Mouse (Mus musculus) layer of hippocampus, adult 8-10 months (tissue): ENCODE results near the gene Rab11fip3. TPM values are rescaled to one million over a fixed set of nuclear protein-coding genes. Genes with fewer than 3 reads are reported as not detected.

Experiments
- DNase-seq, 2 experiments: peaks; one replicate each; pipeline ENCODE4 v3.0.0; 2022; ENCODE audit warnings: low spot score in 2 of 2
- total RNA-seq, 4 experiments: library from RNA; stranded (reverse); gene quantifications; 2 replicates each; pipeline ENCODE4 v1.2.4; 2022

The Rab11fip3 gene
- total RNA-seq, 4 experiments from 2014 or later = 96.5 to 113 (median 102) TPM

- DNase-seq = no peak
Observed at GRCm38 (mm10) chr17:25992274-25992673, 77.1 kb downstream of the Rab11fip3 start.

GRCm38 (mm10) chr17:25990331-25990730, 79.0 kb downstream of the Rab11fip3 start:
- DNase-seq = no peak

- DNase-seq = peak; percentile 95
Observed at GRCm38 (mm10) chr17:25985306-25986294, 83.8 kb downstream of the Rab11fip3 start, which contains the start of gene Capn15. Gene Capn15, minus strand, starts transcription at chr17:25985796.

- DNase-seq = peak in 1 of 2 experiments; percentile 24
Observed at GRCm38 (mm10) chr17:25984556-25985305, 84.6 kb downstream of the Rab11fip3 start.

- DNase-seq = no peak
Observed at GRCm38 (mm10) chr17:25984066-25984465, 85.3 kb downstream of the Rab11fip3 start.

GRCm38 (mm10) chr17:25982913-25983312, 86.4 kb downstream of the Rab11fip3 start:
- no peak for DNase-seq

GRCm38 (mm10) chr17:25980854-25981253, 88.5 kb downstream of the Rab11fip3 start:
- no peak for DNase-seq

GRCm38 (mm10) chr17:25979829-25980738, 89.3 kb downstream of the Rab11fip3 start:
- no peak for DNase-seq

- DNase-seq = no peak
Observed at GRCm38 (mm10) chr17:25970954-25971707, 98.2 kb downstream of the Rab11fip3 start.

GRCm38 (mm10) chr17:25970448-25970847, 98.9 kb downstream of the Rab11fip3 start:
- no peak for DNase-seq

- no peak for DNase-seq
Observed at GRCm38 (mm10) chr17:25968176-25968575, 101.2 kb downstream of the Rab11fip3 start.

GRCm38 (mm10) chr17:25967652-25968051, 101.7 kb downstream of the Rab11fip3 start:
- DNase-seq = no peak

GRCm38 (mm10) chr17:25964271-25964670, 105.1 kb downstream of the Rab11fip3 start:
- no peak for DNase-seq

- DNase-seq = no peak
Observed at GRCm38 (mm10) chr17:25962413-25962905, 106.9 kb downstream of the Rab11fip3 start.

GRCm38 (mm10) chr17:25961566-25961965, 107.8 kb downstream of the Rab11fip3 start:
- no peak for DNase-seq

GRCm38 (mm10) chr17:25959630-25960467, 109.5 kb downstream of the Rab11fip3 start:
- DNase-seq = no peak

GRCm38 (mm10) chr17:25958771-25959494, 110.4 kb downstream of the Rab11fip3 start:
- DNase-seq = no peak

GRCm38 (mm10) chr17:25957586-25958051, 111.7 kb downstream of the Rab11fip3 start:
- no peak for DNase-seq
